Mouse (Mus musculus) olfactory bulb, adult 2 months (tissue): ENCODE data around the gene Fcho2.

ENCODE experiments used
- CTCF ChIP-seq: fragments of 200-500 bp; IDR thresholded peaks from 2 replicates; pipeline ENCODE4 v1.5.1; 2012; ENCODE audit warnings: low read depth, mild to moderate bottlenecking, low read length, moderate library complexity; ENCODE audit not compliant: insufficient read depth
- POLR2A ChIP-seq: fragments of 200-500 bp; IDR thresholded peaks from 2 replicates; pipeline ENCODE4 v1.6.1; 2012; ENCODE audit warnings: mild to moderate bottlenecking, low read depth, low read length, moderate library complexity; ENCODE audit not compliant: insufficient read depth

- TF ChIP-seq CTCF (no peak), POLR2A (no peak)
Observed at GRCm38 (mm10) chr13:98680470-98681060, 134.7 kb downstream of the Fcho2 start.
